Mouse (Mus musculus): ENCODE measurements at regions not wholly inside any gene's neighbourhood (a gene's known extent, or its start where the extent isn't known, plus 50 kb on each side); places are given as distances from the start of the nearest gene placed in this dataset.
"Not testable (repeated sequence)": the region's sequence is repeated elsewhere in the genome, so short reads cannot be mapped to it uniquely, and the experiment has no call there.

DNA sequence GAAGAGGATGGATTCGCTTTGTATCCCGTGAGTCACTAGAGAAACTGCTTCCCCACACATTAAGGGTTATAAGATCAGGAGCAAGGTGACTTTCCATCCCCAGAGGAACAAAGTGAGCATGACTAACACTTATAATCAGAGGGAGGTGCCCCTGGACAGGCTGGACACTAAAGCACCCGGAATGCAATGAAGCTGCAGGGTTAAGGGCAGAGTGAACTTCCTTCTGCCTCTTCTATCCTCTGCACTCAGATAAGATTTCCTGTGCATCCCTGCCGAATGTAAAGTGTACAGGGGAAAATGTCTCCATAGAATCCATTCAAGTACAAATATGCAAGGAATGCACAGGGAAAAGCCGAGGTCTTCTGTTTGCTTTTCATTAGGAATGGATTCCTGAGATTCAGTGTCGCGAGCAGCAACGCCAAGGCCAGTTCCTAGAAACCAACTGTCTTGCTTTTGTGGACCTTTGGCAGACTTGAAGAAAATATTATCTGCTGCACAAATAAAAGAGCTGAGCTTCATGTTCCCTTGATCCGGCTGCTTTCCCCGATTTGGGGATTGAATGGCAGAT is 58.5 kb upstream of the Fbxl7 start:
- no peak for DNase-seq (ENCODE audit: extremely low read depth, low read depth)

DNA sequence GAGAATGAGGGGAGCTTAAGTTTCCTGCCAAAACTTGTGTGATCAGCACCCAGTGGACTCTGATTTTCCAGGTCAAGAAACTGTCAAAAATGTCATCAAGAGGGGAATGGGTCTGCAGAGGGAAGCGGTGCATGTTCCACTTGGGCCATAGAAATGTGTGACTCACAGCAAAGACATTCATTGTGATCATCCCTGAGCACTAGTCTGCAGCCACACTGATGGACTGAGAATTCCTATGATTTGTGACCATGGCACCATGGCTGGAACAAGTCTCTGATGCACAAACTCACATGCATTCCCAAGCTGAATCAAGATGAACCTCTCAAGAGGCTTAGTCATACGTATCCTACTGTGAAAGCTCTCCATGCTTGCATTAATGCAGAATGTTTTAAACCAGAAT is 63.6 kb upstream of the Fbxl7 start:
- DNase-seq (ENCODE audit: extremely low read depth, low read depth) = no peak

DNA sequence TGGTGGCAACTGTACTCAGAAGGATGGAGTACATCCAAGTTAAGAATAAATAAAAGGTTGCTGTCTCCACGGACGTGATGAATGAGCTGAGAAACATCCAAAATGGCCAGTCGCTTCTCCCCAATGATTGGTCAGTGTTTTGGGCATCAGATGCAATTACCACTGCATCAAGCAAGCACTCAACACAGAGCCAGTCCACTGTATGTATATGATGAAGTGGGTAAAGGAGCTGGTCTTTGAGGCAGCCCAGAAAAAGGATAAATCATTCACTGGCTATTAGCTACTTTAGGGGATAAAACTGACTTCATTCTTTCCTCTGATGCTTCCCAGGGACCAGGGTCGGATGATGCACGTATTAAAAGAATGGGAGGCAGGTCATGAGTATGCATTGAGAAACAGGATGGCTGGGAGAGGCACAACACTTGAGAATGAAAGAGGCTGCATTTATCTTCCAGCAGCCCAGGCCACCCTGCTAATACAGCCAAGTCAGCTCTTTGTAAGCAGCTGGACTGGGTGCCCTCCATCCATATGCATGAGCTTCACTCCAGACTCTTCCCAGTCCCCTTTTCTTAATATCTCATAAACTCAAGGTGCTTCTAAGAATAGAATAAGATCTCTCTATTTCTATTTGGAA is 73.1 kb upstream of the Fbxl7 start:
- DNase-seq (ENCODE audit: extremely low read depth, low read depth) = no peak

DNA sequence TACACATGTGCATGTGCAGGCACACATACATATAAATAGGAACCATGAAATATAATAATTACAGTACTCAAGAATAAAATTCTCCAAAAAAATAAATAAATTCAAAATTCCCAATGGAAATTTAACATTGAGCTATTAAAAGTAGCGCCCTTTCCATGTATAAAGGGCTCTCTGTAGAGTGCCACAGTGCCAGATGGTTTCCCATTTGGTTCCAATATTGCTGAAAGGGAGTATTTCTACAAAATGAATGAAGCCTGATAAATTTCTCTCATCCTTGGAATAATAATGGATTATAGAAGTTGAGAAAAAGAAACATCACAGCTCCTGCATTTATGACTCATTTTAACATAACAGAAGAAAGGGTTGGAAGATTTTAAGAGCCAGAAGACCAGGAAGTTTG is 75.4 kb upstream of the Fbxl7 start:
- DNase-seq (ENCODE audit: extremely low read depth, low read depth) = no peak

DNA sequence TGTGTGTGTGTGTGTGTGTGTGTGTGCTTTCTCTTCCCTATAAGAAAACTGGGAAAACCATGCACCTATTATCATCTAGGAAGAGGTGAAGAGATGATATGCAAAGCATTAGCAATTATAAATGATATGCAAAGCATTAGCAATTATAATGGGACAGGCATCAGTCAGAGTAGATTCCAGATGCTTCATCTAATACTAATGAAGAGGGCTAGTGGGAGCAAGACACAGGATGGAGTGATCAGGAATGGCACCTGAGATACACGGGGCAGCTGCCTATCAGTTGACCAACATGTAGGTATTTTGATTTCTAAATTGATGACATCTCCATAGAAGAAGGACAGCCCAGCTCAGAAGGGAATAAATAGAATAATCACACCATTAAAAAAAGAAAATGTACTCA is 97.7 kb upstream of the Fbxl7 start:
- DNase-seq (ENCODE audit: extremely low read depth, low read depth) = no peak

DNA sequence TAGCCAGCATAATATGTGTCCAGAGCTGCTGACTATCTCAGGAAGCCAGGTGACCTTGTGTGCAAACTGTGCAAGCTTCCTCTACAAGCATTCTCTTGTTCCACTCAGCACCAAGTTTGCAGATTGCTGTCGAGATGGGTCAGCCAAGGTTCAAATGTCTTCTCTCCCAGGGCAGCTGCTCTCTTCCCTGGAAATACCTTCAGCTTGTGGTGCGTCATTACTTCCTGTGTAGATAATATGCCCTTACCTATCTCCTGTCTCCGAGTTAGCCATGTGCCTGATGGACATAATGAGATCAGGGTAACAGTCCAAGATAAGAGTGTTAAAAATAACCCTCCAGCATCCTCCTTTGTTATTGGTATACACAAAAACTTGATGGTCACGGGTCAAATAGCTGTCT is 113.7 kb upstream of the Fbxl7 start:
- DNase-seq (ENCODE audit: extremely low read depth, low read depth) = no peak

DNA sequence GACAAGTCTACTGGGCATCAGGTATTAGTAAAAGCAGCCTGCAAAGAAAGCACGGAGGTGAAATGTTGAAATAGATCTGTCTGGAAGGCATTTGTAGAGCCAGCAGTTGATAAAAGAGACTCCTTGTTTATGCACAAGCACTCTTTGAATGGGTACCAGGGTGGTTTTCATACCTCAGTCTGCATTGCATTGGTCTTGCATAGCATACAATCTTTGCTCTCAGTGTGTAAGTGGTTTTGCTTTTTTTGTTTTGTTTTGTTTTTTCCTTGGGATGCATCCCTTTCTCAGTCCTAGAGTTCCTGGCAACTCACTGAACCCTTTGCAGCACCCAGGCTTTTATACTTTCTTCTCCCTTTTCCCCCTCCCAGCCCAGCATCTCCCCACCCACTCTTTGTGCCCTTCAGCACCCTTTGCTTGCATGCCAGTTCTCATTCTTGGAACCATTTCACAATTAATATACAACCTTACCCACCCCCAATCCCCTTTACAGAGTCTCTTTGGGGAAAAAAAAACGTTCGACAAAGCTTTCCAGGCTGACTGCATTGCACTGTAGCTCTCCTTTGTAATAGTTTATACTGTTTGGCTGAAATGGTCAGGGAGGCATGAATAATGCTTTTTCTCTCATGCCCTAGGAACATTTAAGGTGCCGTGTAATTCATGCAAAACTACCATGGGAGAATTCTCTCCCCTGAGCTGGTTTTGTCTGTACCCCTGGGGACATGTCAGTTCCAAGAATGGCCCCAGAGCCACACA is 118.7 kb upstream of the Fbxl7 start:
- no peak for DNase-seq (ENCODE audit: extremely low read depth, low read depth)

DNA sequence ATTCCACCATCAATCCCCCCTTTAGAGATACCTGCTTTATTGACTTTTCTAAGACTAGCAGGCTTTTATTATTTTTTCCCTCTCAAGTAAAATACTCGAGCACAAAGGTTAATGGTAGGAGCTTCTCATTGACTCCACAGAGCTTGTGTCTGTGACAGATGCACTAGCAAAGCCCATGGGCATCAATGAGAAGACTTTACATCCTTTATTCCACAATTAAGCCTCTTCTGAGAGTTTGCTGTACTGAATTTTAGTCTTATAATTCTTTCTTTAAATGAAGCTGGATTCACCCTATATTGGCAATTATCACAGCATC is 119.2 kb upstream of the Fbxl7 start:
- DNase-seq (ENCODE audit: extremely low read depth, low read depth) = no peak

DNA sequence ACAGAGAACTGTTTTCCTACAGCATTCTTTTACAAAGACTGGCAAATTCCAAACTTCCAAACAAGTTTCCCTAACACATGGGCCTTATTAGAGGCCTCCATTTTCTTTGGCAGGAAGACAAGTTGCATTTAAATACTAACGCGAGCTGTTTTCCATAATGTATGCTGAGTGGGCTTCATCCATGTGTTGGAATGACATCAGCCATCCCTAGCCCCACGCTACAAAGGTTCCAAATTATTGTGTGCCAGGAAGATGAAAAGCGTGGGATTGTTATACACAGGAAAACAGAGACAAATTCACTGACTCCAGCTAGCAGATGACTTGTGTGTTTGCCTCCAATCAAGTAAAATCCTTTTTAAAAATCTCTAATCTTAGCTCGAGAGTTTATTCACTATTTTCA is 125.1 kb upstream of the Fbxl7 start:
- DNase-seq (ENCODE audit: extremely low read depth, low read depth) = no peak

DNA sequence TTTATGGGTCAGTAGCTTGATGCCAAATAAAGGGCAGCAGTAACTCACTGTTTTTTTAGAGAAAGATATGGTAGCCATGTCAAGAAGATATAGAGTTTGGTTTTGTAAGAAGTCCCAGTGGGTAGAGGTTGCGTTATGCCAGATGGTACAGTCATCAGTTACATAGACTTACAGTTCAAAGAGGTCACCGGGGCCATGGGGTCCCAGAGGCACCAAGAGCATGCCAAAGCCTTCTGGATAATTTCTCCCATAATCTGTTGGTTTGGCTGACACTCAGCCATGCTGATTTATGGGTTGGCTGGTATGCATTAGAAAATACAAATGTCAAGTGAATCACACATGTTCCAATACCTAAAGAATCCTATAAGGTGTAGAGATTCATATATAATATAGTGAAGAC is 137.9 kb upstream of the Fbxl7 start:
- no peak for DNase-seq (ENCODE audit: extremely low read depth, low read depth)

DNA sequence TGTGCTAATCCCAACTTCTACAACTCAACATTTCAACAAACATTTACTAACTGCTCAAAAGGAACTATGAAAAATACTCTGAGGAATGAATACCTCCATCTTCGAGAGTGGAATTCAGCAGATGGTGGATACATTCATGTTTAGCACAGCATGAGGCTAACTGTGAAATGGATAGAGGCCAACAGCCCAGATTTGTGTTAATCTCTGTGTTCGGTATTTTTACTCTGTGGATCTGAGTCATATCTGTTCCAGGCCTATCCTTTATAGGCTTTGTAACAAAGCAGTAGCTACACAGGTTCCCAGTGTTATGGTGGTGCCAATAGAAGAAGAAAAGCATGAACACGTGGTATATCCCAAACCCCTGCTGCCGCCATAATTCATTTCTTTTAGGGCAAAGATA is 148.4 kb upstream of the Fbxl7 start:
- no peak for DNase-seq (ENCODE audit: extremely low read depth, low read depth)

DNA sequence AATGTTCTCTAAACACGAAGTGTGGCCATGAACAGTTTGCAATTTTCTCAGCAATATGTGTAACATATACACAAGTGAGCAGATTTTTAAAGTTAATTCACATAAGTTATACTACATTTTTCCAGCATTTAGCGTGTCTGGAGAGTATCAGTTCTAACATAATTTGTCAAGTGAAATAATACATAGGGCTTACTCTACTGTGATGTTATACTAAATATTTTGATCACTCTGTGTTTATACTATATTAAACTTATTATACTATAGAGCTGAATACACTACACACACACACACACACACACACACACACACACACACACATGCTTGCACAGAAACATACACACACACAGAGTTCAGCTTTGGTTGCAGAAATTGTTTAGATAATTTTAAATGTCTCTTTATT is 155.3 kb upstream of the Fbxl7 start:
- DNase-seq (ENCODE audit: extremely low read depth, low read depth) = no peak

DNA sequence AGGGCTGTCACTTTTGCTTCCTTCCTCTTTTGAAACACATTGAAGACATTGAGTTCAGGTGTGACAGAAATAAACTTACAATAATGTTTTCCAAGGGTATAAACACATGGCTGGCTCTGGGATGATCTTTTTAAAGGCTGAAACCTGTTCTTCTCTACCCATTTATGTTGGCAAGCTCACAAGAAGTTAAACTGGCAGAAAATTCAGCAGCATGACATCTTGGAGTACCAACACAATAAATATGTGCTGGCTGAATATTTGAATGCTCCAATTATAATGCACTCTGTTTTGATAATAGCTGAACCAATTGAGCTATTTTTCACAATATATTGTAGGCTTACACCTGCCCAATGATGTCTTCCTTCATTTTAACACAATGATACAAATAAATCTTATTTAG is 168.1 kb upstream of the Fbxl7 start:
- no peak for DNase-seq (ENCODE audit: extremely low read depth, low read depth)

DNA sequence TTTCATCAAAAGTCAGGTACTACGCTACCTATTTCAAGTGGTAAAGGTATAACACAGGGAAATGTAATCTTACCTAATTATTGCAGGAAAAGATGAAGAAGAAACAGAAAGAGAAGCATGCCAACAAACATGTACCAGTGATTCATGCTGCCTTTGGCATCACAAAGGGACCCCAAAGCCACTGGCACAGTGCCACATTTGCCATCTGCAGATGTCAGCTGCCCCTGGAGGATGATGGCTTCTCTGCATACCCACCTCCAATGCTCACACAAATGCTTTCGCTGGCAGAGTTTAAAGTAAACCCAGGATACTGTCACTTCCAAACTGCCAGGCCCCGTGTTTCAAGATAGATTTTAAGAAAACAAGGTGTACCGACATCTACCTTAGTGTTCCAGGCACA is 168.6 kb upstream of the Fbxl7 start:
- no peak for DNase-seq (ENCODE audit: extremely low read depth, low read depth)

DNA sequence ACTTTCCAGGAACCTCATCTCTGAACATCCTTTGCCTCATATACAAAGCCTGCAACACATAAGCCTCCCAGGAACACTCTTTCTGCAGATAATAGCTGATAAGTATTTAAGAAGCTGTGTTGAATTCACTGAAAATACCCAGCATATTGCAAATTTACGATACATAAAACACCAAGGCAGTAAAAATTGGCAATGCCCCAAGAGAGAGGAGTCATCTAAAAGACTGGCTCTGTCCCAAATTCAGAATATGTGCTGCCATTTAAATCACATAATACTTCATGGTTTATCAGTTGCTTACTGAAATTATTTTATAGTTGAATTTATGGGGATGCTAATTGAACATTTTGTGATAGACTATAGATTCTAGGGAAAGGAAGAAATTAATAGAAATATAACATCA is 172.3 kb upstream of the Fbxl7 start:
- DNase-seq (ENCODE audit: extremely low read depth, low read depth) = no peak

DNA sequence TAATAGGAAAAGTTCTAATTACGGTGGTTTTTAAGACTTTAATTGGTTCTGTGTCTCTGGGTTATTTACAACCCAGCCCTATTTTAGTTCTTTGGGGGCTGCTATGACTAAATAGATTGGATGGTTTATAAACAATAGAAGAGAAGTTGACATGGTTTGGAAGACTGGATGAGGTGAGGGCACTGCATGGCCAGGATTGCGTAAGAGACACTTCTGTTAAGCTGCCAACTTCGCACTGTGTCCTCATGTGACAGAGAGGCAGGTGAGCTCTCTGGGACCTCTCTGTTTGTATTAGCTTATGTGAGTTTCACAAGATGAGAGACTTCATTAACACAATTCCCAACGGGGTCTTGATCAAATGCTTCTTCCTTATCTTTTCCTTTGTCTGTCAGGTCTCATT is 182.5 kb upstream of the Fbxl7 start:
- no peak for DNase-seq (ENCODE audit: extremely low read depth, low read depth)

DNA sequence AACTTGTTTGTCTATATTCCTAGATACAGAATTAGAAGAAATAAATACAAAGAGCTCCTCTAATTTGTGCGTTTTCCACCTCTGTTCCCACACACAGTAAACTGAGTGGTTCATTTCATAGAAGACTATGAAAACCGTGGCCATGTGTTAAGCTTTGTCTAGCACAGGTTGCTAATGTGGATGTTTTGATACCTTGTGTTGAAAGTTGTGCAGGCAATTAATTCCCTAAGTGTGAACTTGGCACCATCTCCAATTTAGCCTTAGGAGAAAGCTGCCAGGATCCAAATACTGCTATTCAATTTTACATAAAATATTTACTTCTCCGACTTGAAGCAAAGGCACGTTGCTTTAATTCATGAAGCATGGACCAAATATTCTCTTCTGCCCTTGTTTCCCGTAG is 187.4 kb upstream of the Fbxl7 start:
- no peak for DNase-seq (ENCODE audit: extremely low read depth, low read depth)

DNA sequence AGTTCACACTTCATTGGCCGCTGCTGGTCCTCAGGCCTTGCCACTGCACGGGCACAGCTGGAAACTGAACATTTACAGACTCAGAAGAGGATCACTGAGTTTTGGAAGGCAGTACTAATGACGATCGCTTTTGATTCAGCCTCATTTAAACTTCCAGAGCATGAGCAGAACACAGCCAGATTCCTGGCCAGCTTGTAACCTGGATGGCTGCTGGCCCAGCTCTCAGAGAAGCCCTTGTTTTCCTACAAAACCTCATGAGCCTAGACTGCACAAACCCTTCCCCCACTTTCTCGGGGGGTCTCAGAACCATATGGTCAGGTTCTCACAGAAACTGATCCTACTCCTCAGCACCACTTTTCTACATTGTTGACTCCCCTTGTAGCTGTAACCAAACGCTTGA is 188.2 kb upstream of the Fbxl7 start:
- no peak for DNase-seq (ENCODE audit: extremely low read depth, low read depth)

DNA sequence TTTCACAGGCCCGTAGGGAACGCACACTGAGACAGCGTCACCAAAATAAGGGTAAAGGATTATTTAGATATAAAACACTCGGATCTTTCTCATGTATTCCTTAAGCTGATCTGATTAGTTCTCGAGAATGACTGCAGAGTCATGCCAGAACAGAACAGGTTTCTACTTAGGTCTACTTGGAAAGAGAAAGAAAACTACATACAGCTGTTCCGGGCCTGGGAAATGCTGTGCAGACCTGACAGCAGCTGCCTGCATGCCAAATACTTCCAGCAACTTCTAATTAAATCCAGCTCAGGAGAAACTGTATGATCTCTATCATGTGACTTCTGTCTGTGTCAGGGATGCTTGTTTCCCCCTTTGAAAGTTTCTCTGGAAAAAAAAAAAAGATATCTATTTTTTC is 193.8 kb upstream of the Fbxl7 start:
- no peak for DNase-seq (ENCODE audit: extremely low read depth, low read depth)

DNA sequence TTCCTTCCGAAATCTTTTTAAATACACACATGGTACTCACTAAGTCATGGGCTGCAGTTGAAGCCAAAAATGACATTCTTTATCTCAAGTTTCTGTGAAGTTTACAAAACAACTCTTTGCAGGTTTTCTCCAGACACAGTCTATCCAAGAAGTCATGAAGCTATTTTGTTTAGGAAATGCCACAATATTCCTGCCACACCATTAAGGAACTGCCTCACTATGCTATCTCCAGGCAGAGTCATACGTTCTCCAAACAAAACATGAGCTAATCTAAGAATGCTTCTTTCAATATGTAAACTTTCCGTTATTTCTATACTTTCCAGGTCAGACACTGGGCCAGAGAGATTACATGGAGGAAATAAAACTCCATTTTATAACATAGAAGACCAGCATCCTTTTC is 198.7 kb upstream of the Fbxl7 start:
- no peak for DNase-seq (ENCODE audit: extremely low read depth, low read depth)

DNA sequence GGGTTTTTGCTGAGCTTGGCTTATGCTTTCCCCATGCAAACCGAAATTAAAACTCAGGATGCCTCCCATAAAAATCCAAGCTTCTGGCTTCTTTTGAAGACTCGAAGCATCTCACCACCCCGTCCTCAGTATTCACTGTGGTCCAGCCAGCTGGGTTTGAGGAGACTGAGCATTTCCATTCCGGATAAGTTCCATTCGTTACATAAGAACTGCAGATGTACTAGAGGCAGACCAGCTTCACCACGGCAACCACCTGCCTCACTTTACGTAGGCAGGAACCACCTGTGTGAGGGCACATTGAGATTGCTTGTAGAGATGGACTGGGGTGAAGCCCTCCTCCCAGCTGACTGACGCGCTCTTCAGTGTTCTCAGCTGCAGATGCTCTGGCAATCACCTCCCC is 199.9 kb upstream of the Fbxl7 start:
- DNase-seq (ENCODE audit: extremely low read depth, low read depth) = no peak

DNA sequence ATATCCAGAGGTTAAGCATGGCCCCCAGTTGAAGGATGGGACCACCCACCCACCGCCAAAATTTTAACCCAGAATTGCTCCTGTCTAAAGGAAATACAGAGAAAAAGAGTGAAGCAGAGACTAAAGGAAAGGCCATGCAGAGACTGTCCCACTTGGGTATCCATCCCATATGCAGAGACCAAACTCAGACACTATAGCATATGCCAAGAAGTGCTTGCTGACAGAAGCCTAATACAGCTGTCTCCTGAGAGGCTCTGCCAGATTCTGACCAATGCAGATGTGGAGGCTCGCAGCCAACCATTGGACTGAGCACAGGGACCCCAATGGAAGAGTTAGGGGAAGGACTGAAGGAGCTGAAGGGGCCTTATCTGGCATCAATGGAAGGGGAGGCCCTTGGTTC is 206.2 kb upstream of the Fbxl7 start:
- not testable (repeated sequence) for DNase-seq (ENCODE audit: extremely low read depth, low read depth)

DNA sequence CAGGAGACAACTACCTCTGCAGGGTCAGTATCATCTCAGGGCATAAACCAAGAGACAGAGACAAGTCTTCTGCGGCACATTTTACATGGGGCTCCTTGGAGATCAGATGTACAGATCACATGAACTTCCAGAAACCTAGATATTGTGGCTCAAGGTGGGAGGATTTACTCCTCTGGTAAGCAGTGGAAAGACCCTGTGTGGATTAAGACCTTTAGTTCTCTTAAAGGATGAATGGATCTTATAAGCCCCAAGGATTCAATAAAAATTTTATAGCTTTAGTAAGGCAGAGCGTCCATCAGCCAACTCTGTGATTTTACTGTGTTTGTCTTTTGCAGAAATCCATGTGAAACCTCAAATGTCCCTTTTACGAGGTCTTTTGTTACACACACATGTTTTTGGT is 213.8 kb upstream of the Fbxl7 start:
- DNase-seq (ENCODE audit: extremely low read depth, low read depth) = no peak
